Mouse (Mus musculus): Measurements from ENCODE around the gene St8sia1. TPM values are rescaled to one million over a fixed set of nuclear protein-coding genes. Genes with fewer than 3 reads are reported as not detected.
A peak's percentile ranks its signal among the peaks of the same experiment; 100 is the strongest.
"Not testable (repeated sequence)": the region's sequence is repeated elsewhere in the genome, so short reads cannot be mapped to it uniquely, and the experiment has no call there.

St8sia1 gene
- total RNA-seq, 2 experiments from 2014 or later, result 0.11 to 0.23 TPM

DNA sequence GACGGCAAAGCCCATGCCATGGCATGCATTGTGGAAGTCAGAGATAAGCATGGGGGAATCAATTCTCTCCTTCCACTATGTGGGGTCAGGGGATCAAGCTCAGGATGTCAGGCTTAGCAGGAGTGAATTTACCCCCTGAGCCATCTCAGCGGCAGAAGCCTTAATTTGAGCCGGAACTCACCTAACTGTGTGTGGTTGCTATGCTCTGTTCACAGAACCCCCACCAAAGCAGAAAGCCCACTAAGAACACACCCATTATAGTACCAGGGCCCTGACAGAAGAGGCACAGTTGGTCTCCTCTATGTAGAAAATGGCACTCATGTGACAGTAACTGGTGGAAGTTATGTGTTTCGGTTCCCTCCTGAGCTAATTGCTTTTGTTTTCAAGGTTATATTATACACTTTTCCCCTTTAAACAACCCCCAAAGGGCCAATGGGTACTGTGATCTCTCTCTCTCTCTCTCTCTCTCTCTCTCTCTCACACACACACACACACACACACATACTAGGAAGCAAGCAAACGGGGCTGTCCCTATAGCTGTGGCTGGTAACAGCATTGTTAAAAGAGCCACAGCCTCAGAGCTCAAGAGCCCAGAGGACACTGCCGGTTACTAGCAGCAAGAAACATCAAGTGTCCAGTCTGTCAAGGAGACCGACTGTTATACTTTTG is 27.3 kb upstream of the St8sia1 start:
- DNase-seq, result no peak
- TF ChIP-seq CTCF (IDR thresholded peaks at IDR 0.05), result no peak
- Histone ChIP-seq H3K4me3 (no peak overlapping the region), H3K27ac (no peak overlapping the region)
- intact Hi-C loops (cut with DNase I), result no loop called here

DNA sequence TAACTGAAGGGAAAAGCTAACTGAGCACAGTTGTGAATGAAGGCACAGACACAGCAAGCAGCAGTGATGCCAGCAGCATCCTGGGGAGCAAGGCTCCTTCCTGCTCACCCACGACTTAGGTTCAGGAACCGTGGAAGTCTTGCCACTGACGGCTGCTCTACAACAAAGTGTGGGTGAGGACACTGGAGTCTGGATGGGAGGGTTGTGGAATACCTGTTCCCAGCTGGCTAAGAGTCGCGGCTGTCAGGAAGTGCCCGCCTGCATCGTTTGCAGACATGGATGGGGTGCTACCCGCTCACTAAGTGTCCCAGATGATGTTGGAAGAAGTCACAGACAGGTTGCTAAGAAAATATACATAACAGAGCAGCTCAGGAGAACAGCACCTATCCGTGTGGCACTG is 26.3 kb upstream of the St8sia1 start:
- H3K27ac ChIP-seq, result no peak overlapping the region
- intact Hi-C loops (cut with DNase I), result no loop called here
- no peak for DNase-seq
- TF ChIP-seq CTCF (IDR thresholded peaks at IDR 0.05), result no peak
- no peak overlapping the region for H3K4me3 ChIP-seq

DNA sequence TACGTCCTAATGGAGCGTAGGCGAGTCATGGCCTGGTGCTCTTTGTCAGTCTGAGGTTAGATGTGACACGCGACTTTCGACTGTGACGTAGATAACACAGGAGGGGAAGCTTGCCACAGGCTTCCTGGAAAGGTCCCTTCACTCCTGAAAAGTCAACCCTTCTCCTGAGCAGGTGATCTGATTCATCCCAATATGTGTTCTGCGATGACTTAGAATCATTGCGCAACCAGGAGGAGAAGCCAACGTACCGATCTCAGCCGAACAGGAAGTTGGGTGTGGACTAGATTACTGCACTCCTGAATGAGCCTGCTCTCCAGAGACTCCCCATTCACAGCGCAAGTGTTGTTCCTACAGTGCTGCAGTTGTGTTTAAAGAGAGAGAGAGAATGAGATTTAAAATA is 25.2 kb upstream of the St8sia1 start:
- intact Hi-C loops (cut with DNase I), result loop anchor here (2.0 to 5.0 kb wide), 2 partner anchors 33 to 185 kb away; no protein-coding TSS in a partner anchor
- Histone ChIP-seq H3K27ac (no peak overlapping the region), H3K4me3 (no peak overlapping the region)
- no peak for DNase-seq
- no peak for TF ChIP-seq CTCF (IDR thresholded peaks at IDR 0.05)

DNA sequence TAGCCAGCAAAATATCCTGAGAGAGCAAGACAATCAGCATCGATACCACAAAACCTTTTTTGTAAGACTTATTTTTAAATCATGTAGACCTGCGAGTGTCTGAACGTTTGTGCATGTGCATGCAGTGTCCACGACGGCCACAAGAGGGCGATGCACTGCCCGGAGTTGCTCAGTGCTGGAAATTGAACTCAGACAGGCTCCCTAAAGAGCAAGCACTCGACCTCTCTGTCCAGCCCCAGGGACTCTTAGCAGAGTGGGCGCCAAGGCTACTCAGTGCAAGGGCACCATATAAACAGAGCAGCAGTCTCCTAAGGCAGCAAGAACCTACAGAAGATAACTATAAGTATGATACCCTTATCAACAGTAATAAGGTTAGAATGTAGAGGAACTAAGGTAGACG is 24.5 kb upstream of the St8sia1 start:
- Histone ChIP-seq H3K4me3 (no peak overlapping the region), H3K27ac (no peak overlapping the region)
- intact Hi-C loops (cut with DNase I), result loop anchor here (2.0 to 5.0 kb wide), 2 partner anchors 34 to 186 kb away; no protein-coding TSS in a partner anchor
- peak; percentile 71 for DNase-seq
- TF ChIP-seq CTCF (IDR thresholded peaks at IDR 0.05), result no peak; the same call in 1 of the 2 replicates

DNA sequence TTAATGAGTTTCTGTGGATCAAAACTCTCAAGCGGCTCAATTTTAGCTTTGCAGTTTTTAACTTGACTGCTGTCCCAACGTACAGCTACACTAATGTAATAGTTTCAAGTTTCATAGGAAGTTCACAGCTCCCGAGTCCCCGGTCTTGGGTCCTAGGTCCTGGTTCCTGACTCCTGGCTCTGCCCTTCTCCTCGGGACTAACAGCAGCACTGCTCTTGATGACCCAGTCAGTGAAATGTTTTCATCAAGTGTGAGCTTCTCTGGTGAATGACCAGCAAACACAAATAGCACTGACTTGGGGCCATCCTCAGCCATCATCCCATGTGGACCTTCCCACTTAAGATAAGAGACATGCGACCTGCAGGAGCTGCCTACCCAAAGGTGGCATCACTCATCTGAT is 24.0 kb upstream of the St8sia1 start:
- intact Hi-C loops (cut with DNase I), result loop anchor here (2.0 to 5.0 kb wide), 2 partner anchors 34 to 187 kb away; no protein-coding TSS in a partner anchor
- Histone ChIP-seq H3K27ac (no peak overlapping the region), H3K4me3 (no peak overlapping the region)
- DNase-seq, result no peak
- no peak for TF ChIP-seq CTCF (IDR thresholded peaks at IDR 0.05)

DNA sequence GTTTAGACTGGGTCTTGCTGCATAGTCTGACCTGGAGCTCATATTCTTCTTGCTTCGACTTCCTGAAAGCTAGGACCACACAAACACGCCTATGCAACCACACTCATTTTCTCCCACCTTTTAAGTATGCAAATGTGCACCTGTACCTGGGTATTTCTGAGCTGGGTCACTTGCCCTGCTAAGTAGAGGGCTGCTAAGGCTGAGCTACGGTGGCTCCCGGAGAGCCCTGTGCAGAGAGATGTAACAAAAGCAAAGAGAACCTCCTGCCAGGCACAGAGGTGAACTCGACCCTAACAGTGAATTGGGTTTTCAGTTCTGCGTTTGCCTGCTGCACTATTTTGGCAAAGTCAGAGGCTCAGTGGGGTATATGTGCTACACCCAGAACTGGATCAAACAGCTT is 23.4 kb upstream of the St8sia1 start:
- no peak for TF ChIP-seq CTCF (IDR thresholded peaks at IDR 0.05)
- Histone ChIP-seq H3K4me3 (no peak overlapping the region), H3K27ac (no peak overlapping the region)
- no peak for DNase-seq
- intact Hi-C loops (cut with DNase I), result loop anchor here (2.0 to 5.0 kb wide), 2 partner anchors 35 to 187 kb away; no protein-coding TSS in a partner anchor

DNA sequence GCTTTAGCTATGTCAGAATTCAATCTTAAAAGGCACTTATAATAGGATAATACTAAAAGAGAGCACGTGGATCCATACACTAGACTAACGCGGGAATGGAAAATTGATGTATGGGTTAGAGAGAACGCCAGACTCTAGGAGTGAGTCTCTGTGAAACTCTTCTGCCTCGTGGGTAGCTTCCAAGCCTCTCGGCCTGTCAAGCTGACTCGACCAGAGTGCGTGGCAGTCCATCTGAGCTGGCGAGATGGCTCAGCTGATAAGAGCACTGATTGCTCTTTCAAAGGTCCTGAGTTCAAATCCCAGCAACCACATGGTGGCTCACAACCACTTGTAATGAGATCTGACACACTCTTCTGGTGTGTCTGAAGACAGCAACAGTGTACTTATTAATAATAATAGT is 22.5 kb upstream of the St8sia1 start:
- DNase-seq, H3K4me3 ChIP-seq, H3K27ac ChIP-seq: not testable (repeated sequence)
- intact Hi-C loops (cut with DNase I), result loop anchor here (5.0 kb wide), 1 partner anchor 36 kb away; no protein-coding TSS in a partner anchor

DNA sequence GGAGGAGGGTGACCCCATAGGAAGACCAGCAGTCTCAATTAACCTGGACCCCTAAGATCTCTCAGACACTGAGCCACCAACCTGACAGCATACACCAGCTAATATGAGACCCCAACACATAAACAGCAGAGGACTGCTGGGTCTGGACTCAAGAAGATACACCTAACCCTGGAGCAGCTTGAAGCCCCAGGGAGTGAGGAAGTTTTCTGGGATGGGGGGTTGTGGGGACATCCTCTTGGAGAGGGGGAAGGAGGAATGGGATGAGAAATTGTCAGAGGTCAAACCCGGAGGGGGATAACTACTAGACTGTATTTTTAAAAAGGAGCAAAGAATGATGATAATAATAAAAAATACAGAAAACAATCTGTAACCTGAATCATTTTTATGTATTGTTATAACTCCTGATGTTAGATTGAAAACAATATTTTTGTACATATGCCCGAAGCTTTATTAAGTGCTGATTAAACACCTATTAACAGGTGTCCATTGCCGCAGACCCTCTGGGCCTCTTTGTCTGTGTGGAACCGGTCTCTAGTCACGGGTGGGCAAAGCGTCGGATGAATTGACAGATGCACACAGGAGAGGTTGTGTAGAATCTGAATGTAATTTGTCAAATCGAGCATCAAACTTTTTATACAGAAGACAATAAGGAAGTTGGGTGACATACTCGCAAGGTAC is 21.4 kb upstream of the St8sia1 start:
- intact Hi-C loops (cut with DNase I), result loop anchor here (5.0 kb wide), 1 partner anchor 37 kb away; no protein-coding TSS in a partner anchor
- H3K4me3 ChIP-seq, DNase-seq, H3K27ac ChIP-seq: not testable (repeated sequence)

DNA sequence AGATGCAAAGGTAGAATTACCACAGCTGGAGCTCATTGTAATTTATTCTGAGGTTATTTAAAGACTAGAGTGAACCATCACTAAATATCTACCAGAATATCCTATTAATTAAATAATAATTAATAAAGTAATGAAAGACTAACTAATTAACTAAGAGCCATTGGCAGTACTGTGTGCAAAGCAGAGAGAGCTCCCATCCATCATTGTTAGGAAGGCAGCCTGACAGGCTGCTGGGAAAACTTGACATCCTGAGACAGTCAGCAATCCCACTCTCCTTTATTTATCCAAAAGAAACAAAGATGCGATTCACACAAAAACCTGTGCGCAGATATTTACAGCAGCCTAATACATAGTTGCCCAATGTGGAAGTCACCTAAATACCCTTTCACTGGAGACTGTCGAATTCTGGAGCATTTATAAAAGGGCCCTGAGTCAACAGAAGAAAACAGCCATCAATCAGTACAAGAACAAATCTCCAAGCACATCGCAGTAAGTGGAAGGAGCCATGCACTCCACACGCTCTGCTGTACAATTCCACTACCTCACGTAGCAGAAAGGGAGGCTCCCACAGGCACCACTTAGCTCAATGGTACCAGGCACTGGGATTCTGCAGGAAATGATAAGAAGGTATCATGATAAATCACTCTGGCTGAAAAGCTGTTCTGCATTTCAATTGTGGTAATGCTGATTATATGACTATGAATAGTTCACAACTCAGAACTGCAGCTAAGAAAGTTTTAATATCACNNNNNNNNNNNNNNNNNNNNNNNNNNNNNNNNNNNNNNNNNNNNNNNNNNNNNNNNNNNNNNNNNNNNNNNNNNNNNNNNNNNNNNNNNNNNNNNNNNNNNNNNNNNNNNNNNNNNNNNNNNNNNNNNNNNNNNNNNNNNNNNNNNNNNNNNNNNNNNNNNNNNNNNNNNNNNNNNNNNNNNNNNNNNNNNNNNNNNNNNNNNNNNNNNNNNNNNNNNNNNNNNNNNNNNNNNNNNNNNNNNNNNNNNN is 15.7 kb upstream of the St8sia1 start:
- no peak for DNase-seq
- TF ChIP-seq CTCF (IDR thresholded peaks at IDR 0.05), result no peak
- intact Hi-C loops (cut with DNase I), result no loop called here
- no peak overlapping the region for H3K27ac ChIP-seq
- no peak overlapping the region for H3K4me3 ChIP-seq

DNA sequence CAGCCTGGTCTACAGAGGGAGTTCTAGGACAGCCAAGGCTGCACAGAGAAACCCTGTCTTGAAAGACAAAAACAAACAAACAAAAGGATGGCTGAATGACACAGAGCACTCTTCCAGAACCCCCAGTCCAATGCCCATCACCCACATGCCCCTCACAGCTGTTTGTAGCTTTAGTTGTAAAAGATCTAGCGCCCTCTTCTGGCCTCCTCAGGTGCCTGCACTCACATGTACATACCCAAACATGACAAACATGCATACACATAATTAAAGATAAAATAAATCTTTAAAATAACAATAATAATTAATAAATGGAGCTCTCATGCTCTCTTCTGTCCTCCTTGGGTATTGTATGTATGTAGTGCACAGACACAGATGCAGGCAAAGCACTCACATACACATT is 13.0 kb upstream of the St8sia1 start:
- Histone ChIP-seq H3K27ac (no peak overlapping the region), H3K4me3 (no peak overlapping the region)
- no peak for TF ChIP-seq CTCF (IDR thresholded peaks at IDR 0.05)
- no peak for DNase-seq
- intact Hi-C loops (cut with DNase I), result no loop called here

DNA sequence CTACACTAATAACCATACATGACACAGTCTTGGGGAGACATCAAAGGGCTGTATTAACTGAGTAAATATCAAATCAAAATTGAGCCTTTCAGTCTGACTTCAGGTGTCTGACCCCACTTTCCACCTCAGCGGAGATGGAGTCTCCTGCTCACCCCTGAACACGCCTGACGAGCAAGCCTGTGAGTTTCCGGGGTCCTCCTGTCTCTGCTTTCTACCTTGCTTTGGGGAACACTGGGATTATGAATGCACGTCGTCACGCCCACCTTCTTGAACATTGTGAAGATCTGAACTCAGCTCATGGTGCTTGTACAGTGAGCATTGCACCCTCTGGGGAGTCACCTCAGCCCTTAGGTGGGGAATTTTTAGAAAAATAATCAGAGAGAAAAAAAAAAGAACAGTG is 9.0 kb upstream of the St8sia1 start:
- Histone ChIP-seq H3K4me3 (no peak overlapping the region), H3K27ac (no peak overlapping the region)
- intact Hi-C loops (cut with DNase I), result no loop called here
- no peak for DNase-seq
- TF ChIP-seq CTCF (IDR thresholded peaks at IDR 0.05), result no peak

DNA sequence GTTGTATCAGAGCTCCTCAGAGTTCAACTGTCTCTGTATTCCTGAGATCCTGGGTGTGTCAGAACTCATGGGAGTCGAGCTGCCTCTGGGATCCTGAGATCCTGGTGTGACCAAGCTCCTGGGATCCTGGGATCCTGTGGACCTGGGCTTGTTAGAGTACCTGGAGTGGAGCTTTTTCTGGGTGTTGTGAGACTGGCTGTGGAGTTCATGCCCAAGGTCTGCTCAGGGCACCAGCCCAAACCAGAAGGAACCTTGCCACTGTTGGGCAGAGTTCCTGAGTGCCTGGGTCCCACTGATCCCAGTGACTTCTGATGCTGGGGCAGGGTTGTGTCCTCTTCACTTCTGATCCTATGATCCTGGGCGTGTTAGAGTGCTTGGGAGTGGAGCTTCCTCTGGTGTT is 8.0 kb upstream of the St8sia1 start:
- Histone ChIP-seq H3K4me3 (no peak overlapping the region), H3K27ac (no peak overlapping the region)
- no peak for DNase-seq
- no peak for TF ChIP-seq CTCF (IDR thresholded peaks at IDR 0.05)
- intact Hi-C loops (cut with DNase I), result no loop called here
